Mouse (Mus musculus): ENCODE measurements around the gene Usp34. TPM values are rescaled to one million over a fixed set of nuclear protein-coding genes. Genes with fewer than 3 reads are reported as not detected.

Gene Usp34
- polyA plus RNA-seq (2012; rRNA removed): 51.1 and 57.2 TPM in 2 replicates

- peaks cover 3% of the 10 kb centered on the region; the same call in 1 of the 2 replicates for H3K4me1 ChIP-seq (ENCODE audit: control insufficient read depth, insufficient read depth, low read length)
- TF ChIP-seq POLR2A (IDR thresholded peaks at IDR 0.05; ENCODE audit: borderline replicate concordance, insufficient read depth, low read length): no peak
- TF ChIP-seq CTCF (IDR thresholded peaks at IDR 0.05; ENCODE audit: borderline replicate concordance, insufficient read depth, low read depth, low read length): no peak
- peak in 1 of 2 experiments; percentile 71 for DNase-seq
Observed at GRCm38 (mm10) chr11:23306764-23307565, at the start of gene Usp34. TSS of gene Usp34 (plus strand) at chr11:23306895.

GRCm38 (mm10) chr11:23259073-23259472, 47.6 kb upstream of the Usp34 start:
- WGBS: 92% methylated on average over 4 of the region's 4 CpGs
- Histone ChIP-seq H3K27ac (ENCODE audit: insufficient read depth, low read length) (no peak overlapping the region), H3K4me3 (replicated peaks; ENCODE audit: insufficient read depth, low read depth, low read length) (no peak overlapping the region), H3K4me1 (ENCODE audit: control insufficient read depth, insufficient read depth, low read length) (peaks cover 2% of the 10 kb centered on the region; the same call in 1 of the 2 replicates), H3K27me3 (ENCODE audit: control insufficient read depth, insufficient read depth, low read length) (no peaks in the 10 kb centered on the region)
- TF ChIP-seq POLR2A (IDR thresholded peaks at IDR 0.05; ENCODE audit: borderline replicate concordance, insufficient read depth, low read length): no peak
- TF ChIP-seq CTCF (IDR thresholded peaks at IDR 0.05; ENCODE audit: borderline replicate concordance, insufficient read depth, low read depth, low read length): no peak
- no peak for DNase-seq

More at GRCm38 (mm10) chr11:23306764-23307565, at the start of gene Usp34:
- Histone ChIP-seq H3K4me3 (replicated peaks; ENCODE audit: insufficient read depth, low read depth, low read length) (peak within 1 kb of the TSS; percentile 68), H3K27me3 (ENCODE audit: control insufficient read depth, insufficient read depth, low read length) (no peaks in the 10 kb centered on the region), H3K27ac (ENCODE audit: insufficient read depth, low read length) (peak within 1 kb of the TSS; percentile 98)
- WGBS: 2% methylated on average over 68 of the region's 80 CpGs

- no peak for DNase-seq
- WGBS: 23% methylated on average over 1 of the region's 1 CpGs
- TF ChIP-seq POLR2A (IDR thresholded peaks at IDR 0.05; ENCODE audit: borderline replicate concordance, insufficient read depth, low read length): no peak
- no peak for TF ChIP-seq CTCF (IDR thresholded peaks at IDR 0.05; ENCODE audit: borderline replicate concordance, insufficient read depth, low read depth, low read length)
- peaks cover 2% of the 10 kb centered on the region; the same call in 1 of the 2 replicates for H3K4me1 ChIP-seq (ENCODE audit: control insufficient read depth, insufficient read depth, low read length)
- H3K27me3 ChIP-seq (ENCODE audit: control insufficient read depth, insufficient read depth, low read length): no peaks in the 10 kb centered on the region
- H3K4me3 ChIP-seq (replicated peaks; ENCODE audit: insufficient read depth, low read depth, low read length): no peak overlapping the region
- no peak overlapping the region for H3K27ac ChIP-seq (ENCODE audit: insufficient read depth, low read length)
Observed at GRCm38 (mm10) chr11:23259481-23259880, 47.2 kb upstream of the Usp34 start.

- Histone ChIP-seq H3K27me3 (ENCODE audit: control insufficient read depth, insufficient read depth, low read length) (no peaks in the 10 kb centered on the region), H3K4me1 (ENCODE audit: control insufficient read depth, insufficient read depth, low read length) (peaks cover 2% of the 10 kb centered on the region; the same call in 1 of the 2 replicates), H3K27ac (ENCODE audit: insufficient read depth, low read length) (no peak overlapping the region), H3K4me3 (replicated peaks; ENCODE audit: insufficient read depth, low read depth, low read length) (no peak overlapping the region)
- DNase-seq: no peak
- TF ChIP-seq POLR2A (IDR thresholded peaks at IDR 0.05; ENCODE audit: borderline replicate concordance, insufficient read depth, low read length): no peak
- TF ChIP-seq CTCF (IDR thresholded peaks at IDR 0.05; ENCODE audit: borderline replicate concordance, insufficient read depth, low read depth, low read length): no peak
- 85% methylated on average over 1 of the region's 1 CpGs for WGBS
Observed at GRCm38 (mm10) chr11:23260186-23260585, 46.5 kb upstream of the Usp34 start.

- peaks cover 2% of the 10 kb centered on the region; the same call in 1 of the 2 replicates for H3K4me1 ChIP-seq (ENCODE audit: control insufficient read depth, insufficient read depth, low read length)
- 59% methylated on average over 3 of the region's 3 CpGs for WGBS
- DNase-seq: no peak
- TF ChIP-seq CTCF (IDR thresholded peaks at IDR 0.05; ENCODE audit: borderline replicate concordance, insufficient read depth, low read depth, low read length) (no peak), POLR2A (IDR thresholded peaks at IDR 0.05; ENCODE audit: borderline replicate concordance, insufficient read depth, low read length) (no peak)
- H3K27ac ChIP-seq (ENCODE audit: insufficient read depth, low read length): no peak overlapping the region
- no peaks in the 10 kb centered on the region for H3K27me3 ChIP-seq (ENCODE audit: control insufficient read depth, insufficient read depth, low read length)
- no peak overlapping the region for H3K4me3 ChIP-seq (replicated peaks; ENCODE audit: insufficient read depth, low read depth, low read length)
Observed at GRCm38 (mm10) chr11:23261490-23261889, 45.2 kb upstream of the Usp34 start.

GRCm38 (mm10) chr11:23264949-23265348, 41.7 kb upstream of the Usp34 start:
- TF ChIP-seq POLR2A (IDR thresholded peaks at IDR 0.05; ENCODE audit: borderline replicate concordance, insufficient read depth, low read length) (no peak), CTCF (IDR thresholded peaks at IDR 0.05; ENCODE audit: borderline replicate concordance, insufficient read depth, low read depth, low read length) (no peak)
- H3K4me3 ChIP-seq (replicated peaks; ENCODE audit: insufficient read depth, low read depth, low read length): no peak overlapping the region
- no peak for DNase-seq

GRCm38 (mm10) chr11:23271770-23272724, 34.6 kb upstream of the Usp34 start:
- H3K27me3 ChIP-seq (ENCODE audit: control insufficient read depth, insufficient read depth, low read length): no peaks in the 10 kb centered on the region
- no peak overlapping the region for H3K4me3 ChIP-seq (replicated peaks; ENCODE audit: insufficient read depth, low read depth, low read length)
- no peaks in the 10 kb centered on the region for H3K4me1 ChIP-seq (ENCODE audit: control insufficient read depth, insufficient read depth, low read length)
- H3K27ac ChIP-seq (ENCODE audit: insufficient read depth, low read length): no peak overlapping the region
- peak in 1 of 2 experiments; percentile 66 for DNase-seq
- WGBS: 62% methylated on average over 4 of the region's 4 CpGs
- peak; percentile 22; the same call in 1 of the 2 replicates for TF ChIP-seq CTCF (IDR thresholded peaks at IDR 0.05; ENCODE audit: borderline replicate concordance, insufficient read depth, low read depth, low read length)
- no peak for TF ChIP-seq POLR2A (IDR thresholded peaks at IDR 0.05; ENCODE audit: borderline replicate concordance, insufficient read depth, low read length)

More at GRCm38 (mm10) chr11:23264949-23265348, 41.7 kb upstream of the Usp34 start:
- no peaks in the 10 kb centered on the region for H3K4me1 ChIP-seq (ENCODE audit: control insufficient read depth, insufficient read depth, low read length)
- H3K27me3 ChIP-seq (ENCODE audit: control insufficient read depth, insufficient read depth, low read length): no peaks in the 10 kb centered on the region
- H3K27ac ChIP-seq (ENCODE audit: insufficient read depth, low read length): no peak overlapping the region

Data from cerebellum, adult 2 months (tissue).